Mouse (Mus musculus) spleen, adult 2 months (tissue): ENCODE data around the gene Nsd1. TPM values are rescaled to one million over a fixed set of nuclear protein-coding genes. Genes with fewer than 3 reads are reported as not detected.
A peak's percentile ranks its signal among the peaks of the same experiment; 100 is the strongest.

Experiments
- DNase-seq, 2 experiments: peaks; one replicate each; pipeline versions ENCODE4 v3.0.0 to v3.0.0-alpha.2; 2012 to 2021; ENCODE audit warnings: low spot score in 2 of 2, low read depth in 1 of 2
- H3K27ac ChIP-seq: fragments of 200-500 bp; 2 replicates; pipeline ENCODE4 v1.5.1; 2012; ENCODE audit warnings: low read length, inconsistent platforms; ENCODE audit not compliant: insufficient read depth
- H3K27me3 ChIP-seq: fragments of 200-500 bp; 2 replicates; pipeline ENCODE4 v1.6.1; 2012; ENCODE audit warnings: mild to moderate bottlenecking, moderate library complexity, low read length, inconsistent platforms; ENCODE audit not compliant: control insufficient read depth, insufficient read depth
- H3K36me3 ChIP-seq: fragments of 200-500 bp; 2 replicates; pipeline ENCODE4 v1.6.1; 2012; ENCODE audit warnings: mild to moderate bottlenecking, low read length, inconsistent platforms; ENCODE audit not compliant: control insufficient read depth, insufficient read depth
- H3K4me1 ChIP-seq: fragments of 200-500 bp; 2 replicates; pipeline ENCODE4 v1.6.1; 2011; ENCODE audit warnings: inconsistent platforms; ENCODE audit not compliant: control insufficient read depth, insufficient read depth, insufficient read length
- H3K4me3 ChIP-seq: fragments of 200-500 bp; 2 replicates; pipeline ENCODE4 v1.5.1; 2011; ENCODE audit warnings: mild to moderate bottlenecking, inconsistent platforms; ENCODE audit not compliant: insufficient read depth, insufficient read length; ENCODE audit errors: extremely low read depth
- CTCF ChIP-seq: fragments of 200-500 bp; IDR thresholded peaks from 2 replicates; pipeline ENCODE4 v1.5.1; 2011; ENCODE audit warnings: mild to moderate bottlenecking, inconsistent platforms; ENCODE audit not compliant: insufficient read depth, insufficient read length, insufficient replicate concordance; ENCODE audit errors: extremely low read depth
- POLR2A ChIP-seq: fragments of 200-500 bp; IDR thresholded peaks from 2 replicates; pipeline ENCODE4 v1.6.1; 2011; ENCODE audit warnings: low read depth, low read length, inconsistent platforms
- WGBS: fragments of 180-500 bp; shearing (Covaris S2); methylation state at CpG from one replicate; pipeline ENCODE4 v1.1.7; 2018; 5-methylcytosine and 5-hydroxymethylcytosine counted together
- polyA plus RNA-seq: library from polyadenylated mRNA; depleted of rRNA; stranded (reverse); fragments of >200 nt; gene quantifications from 2 replicates; pipeline ENCODE4 v1.2.3, GENCODE M21; 2012

Nsd1 gene
- polyA plus RNA-seq, 1 experiment = 17.8 TPM

DNA sequence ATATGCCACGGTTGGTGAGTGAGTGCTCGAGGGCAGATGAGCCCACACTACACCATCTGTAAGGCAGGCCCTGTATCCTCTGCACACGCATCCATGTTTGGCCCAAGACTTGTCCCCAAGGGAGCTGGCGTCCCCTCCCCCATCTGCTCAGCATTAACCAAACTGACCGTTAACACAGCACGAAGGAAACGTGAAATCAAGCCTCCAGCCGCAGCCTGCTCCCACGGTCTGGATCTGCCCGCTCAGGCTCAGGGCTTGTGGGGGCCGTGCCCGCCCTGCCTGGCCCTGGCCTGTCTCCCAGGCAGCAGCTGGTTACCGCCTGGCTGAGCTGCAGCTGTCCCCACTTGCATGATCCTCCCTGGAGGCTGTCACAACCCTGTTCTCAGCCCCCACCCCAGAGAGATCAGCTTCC is 40.6 kb upstream of the Nsd1 start:
- no peak overlapping the region for H3K27ac ChIP-seq
- H3K27me3 ChIP-seq = peaks cover 2% of the 10 kb centered on the region; the same call in 1 of the 2 replicates
- TF ChIP-seq POLR2A (no peak), CTCF (no peak)
- H3K4me3 ChIP-seq = no peak overlapping the region
- no peaks in the 10 kb centered on the region for H3K36me3 ChIP-seq
- DNase-seq = peak in 1 of 2 experiments; percentile 20
- 75% methylated on average over 13 of the region's 13 CpGs for WGBS
- H3K4me1 ChIP-seq = no peaks in the 10 kb centered on the region

DNA sequence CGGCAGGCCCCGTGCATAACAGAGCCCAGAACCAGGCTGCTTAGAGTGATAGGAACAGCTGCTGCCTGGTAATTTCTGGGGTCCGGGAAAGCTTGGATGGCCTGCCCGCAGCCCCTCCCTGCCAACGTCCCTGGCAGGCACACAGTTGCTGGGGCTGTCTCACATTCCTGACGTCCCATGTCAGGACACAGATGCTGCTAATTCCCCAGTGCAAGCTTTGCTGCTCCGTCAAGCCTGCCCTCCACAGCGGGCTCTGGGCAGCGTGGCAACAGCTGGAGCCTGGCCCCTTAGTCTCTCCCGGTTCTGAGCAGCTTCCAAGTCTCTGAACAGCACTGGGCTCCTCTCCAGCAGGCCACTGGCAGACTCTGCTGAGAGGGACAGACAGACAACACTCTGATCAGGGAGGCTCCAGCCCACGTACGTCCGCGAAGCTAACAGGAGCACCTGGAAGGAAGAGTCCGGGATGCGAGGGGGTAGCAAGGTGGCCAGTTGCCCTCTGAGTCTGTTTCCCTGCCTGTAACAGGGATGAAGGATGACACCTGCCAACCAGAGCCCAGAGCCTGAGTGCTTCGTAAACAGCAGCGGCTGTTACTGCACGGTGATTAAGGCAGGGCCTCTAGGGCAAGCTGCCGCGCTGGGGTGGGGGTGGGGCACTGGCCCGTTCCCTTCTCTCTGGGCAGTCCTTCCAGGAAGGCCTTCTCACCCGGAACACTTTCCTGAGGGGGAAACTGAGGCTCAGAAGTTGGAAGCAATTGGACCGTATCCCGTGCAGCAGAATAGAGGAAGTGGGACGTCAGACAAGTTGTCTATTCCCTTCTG is 37.9 kb upstream of the Nsd1 start:
- TF ChIP-seq POLR2A (no peak), CTCF (no peak)
- peaks cover 2% of the 10 kb centered on the region; the same call in 1 of the 2 replicates for H3K27me3 ChIP-seq
- DNase-seq = no peak
- no peaks in the 10 kb centered on the region for H3K4me1 ChIP-seq
- H3K36me3 ChIP-seq = no peaks in the 10 kb centered on the region
- H3K4me3 ChIP-seq = no peak overlapping the region
- H3K27ac ChIP-seq = peak overlapping the region; percentile 12; the same call in 1 of the 2 replicates
- 46% methylated on average over 26 of the region's 26 CpGs for WGBS

DNA sequence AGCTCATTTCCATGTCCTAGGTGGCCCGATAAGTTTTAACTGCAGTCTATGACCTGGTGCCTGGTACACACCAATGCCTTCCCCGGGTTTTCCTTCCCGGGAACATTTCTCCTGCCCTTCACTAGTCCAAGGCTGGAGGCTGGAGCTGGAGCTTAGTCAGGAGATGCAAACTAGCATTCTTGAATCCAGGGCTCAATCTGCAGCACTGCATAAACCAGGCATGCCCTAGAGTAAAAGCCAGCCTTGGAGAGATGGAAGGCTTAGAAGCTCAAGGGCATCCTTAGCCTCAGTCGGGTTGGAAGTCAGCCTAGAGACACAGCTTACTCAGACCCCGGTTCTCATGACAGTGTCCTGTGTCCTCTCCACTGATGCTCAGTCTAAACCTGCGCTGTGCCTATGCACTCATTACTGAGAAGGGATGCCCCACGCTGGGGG is 37.2 kb upstream of the Nsd1 start:
- WGBS = 46% methylated on average over 7 of the region's 7 CpGs
- H3K36me3 ChIP-seq = no peaks in the 10 kb centered on the region
- no peaks in the 10 kb centered on the region for H3K4me1 ChIP-seq
- no peak overlapping the region for H3K27ac ChIP-seq
- H3K27me3 ChIP-seq = peaks cover 2% of the 10 kb centered on the region; the same call in 1 of the 2 replicates
- no peak overlapping the region for H3K4me3 ChIP-seq
- DNase-seq = no peak
- TF ChIP-seq CTCF (no peak), POLR2A (no peak)

DNA sequence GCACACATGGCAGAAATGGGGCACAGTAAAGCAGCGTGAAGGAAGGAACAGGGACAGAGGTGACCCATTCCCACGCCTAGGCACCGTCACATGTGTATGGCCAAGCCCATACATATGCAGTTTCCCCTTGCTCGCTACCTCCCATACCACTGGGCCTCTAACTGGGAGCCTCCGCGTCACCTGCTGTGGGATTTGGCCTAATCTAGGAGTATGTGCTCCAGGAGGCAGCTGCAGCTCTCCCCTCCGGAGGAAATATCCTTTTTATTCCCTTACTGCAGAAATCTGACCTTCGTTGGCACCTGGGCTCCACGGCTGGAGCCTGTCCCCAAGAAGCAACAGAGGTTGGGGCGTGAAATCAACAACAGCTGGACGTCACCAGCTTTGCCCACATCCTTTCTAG is 35.2 kb upstream of the Nsd1 start:
- no peak for DNase-seq

DNA sequence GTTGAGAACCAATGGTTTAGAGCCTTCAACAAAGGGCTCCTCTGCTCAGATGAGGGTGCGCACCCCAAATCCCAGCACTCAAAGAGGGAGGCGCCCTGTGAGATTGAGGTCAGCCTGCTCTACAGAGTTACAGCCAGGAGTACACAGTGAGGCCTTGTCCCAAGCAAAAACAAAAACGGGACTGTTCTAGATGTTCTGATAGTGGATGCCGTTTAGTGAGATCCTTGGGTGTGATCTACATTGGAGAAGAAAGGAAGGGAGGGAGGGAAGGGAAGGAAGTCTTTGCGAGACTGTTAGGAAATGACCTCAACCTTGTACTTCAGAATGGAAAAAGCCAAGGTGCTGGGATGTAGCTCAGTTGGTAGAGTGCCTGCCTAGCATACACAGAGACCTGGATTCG is 33.3 kb upstream of the Nsd1 start:
- Histone ChIP-seq H3K27ac (no peak overlapping the region), H3K36me3 (no peaks in the 10 kb centered on the region), H3K4me3 (no peak overlapping the region), H3K27me3 (peaks cover 2% of the 10 kb centered on the region; the same call in 1 of the 2 replicates), H3K4me1 (no peaks in the 10 kb centered on the region)
- TF ChIP-seq POLR2A (no peak), CTCF (no peak)
- no peak for DNase-seq
- 72% methylated on average over 6 of the region's 6 CpGs for whole genome bisulfite sequencing

More for the DNA sequence above, 35.2 kb upstream of the Nsd1 start:
- H3K4me1 ChIP-seq = no peaks in the 10 kb centered on the region
- H3K36me3 ChIP-seq = no peaks in the 10 kb centered on the region
- WGBS = 89% methylated on average over 11 of the region's 11 CpGs
- H3K27ac ChIP-seq = no peak overlapping the region
- H3K27me3 ChIP-seq = peaks cover 2% of the 10 kb centered on the region; the same call in 1 of the 2 replicates
- TF ChIP-seq POLR2A (no peak), CTCF (no peak)
- H3K4me3 ChIP-seq = no peak overlapping the region

DNA sequence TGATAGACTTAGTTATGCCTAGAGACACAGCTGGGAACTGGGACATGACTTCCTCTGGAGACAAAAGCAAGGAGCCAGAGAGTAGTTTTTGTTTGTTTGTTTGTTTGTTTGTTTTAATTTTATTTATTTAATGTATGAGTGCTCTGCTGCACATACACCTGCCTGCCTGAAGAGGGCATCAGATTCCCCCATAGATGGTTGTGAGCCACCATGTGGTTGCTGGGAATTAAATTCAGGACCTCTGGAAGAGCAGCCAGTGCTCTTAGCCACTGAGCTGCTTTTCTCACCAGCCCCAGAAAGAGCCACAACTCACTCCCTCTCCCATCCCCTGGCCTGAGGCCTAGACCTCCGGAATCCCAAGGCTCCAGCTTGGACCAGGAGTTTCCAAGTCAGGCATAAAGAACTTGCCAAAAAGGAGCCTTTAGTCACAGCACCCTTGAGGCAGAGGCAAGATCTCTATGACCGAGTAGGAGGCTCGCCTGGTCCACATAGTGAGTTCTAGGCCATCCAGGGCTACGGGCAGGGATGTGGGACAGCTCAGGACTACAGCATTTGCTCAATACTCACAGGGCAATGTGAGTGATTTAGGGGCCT is 31.6 kb upstream of the Nsd1 start:
- DNase-seq = no peak
- Histone ChIP-seq H3K36me3 (no peaks in the 10 kb centered on the region), H3K27me3 (no peaks in the 10 kb centered on the region), H3K27ac (no peak overlapping the region), H3K4me1 (no peaks in the 10 kb centered on the region; the same call in 1 of the 2 replicates), H3K4me3 (no peak overlapping the region)
- 80% methylated on average over 4 of the region's 4 CpGs for WGBS
- TF ChIP-seq CTCF (no peak; the same call in 1 of the 2 replicates), POLR2A (no peak)
